Comparison of ENCODE assay signal across 8 mouse cellular contexts in the genomic region with DNA sequence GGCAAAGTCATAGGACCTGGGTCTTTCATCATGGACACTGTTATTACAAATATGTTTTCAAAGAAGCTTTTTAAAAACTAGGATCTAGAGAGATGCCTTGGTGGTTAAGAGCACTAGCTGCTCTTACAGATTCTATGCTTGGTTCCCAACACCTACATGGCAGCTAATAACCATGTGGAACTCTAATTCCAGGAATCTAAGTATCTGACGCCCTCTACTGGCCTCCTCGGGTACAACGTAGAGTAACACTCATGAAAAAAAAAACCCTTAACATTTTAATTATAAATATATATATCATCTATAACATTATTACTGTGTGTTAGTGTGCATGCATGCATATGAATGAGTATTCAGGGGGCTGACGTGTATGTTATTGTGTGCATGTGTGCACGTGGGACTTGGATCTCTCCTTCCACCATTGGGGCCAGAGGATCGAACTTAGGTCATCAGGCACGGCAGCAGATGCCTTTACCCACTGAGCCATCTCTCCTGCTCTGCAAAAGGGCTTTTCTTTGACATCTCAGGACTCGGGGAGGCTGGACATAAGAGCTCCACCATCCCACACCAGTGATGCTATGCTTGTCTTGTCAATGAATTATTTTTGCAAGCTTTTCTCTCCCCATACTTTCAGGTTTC. TPM values are rescaled to one million over a fixed set of nuclear protein-coding genes. Genes with fewer than 3 reads are reported as not detected.
DNase-seq lines count a peak whose midpoint lies in the region; ATAC-seq and TF ChIP-seq lines count a peak whose summit lies in the region.

No protein-coding gene starts in this region.

- H3K9me3 ChIP-seq in neural tube, embryonic 11.5 days (ENCODE audit: control insufficient read depth, low read length): no peaks in the 10 kb centered on the region
- H3K9me3 ChIP-seq in neural tube, embryonic 15.5 days (replicated peaks): no peaks in the 10 kb centered on the region

- 34% methylated on average over 8 of the region's 8 CpGs for WGBS in neural tube, embryonic 11.5 days
- whole genome bisulfite sequencing in neural tube, embryonic 15.5 days: 36% methylated on average over 8 of the region's 8 CpGs

- H3K4me1 ChIP-seq in neural tube, embryonic 11.5 days (ENCODE audit: control insufficient read depth, insufficient read depth, low read length): peaks cover 10% of the 10 kb centered on the region
- peaks cover 28% of the 10 kb centered on the region for H3K4me1 ChIP-seq in neural tube, embryonic 15.5 days
- peaks cover 4% of the 10 kb centered on the region; the same call in 1 of the 2 replicates for H3K4me1 ChIP-seq in cortical plate, adult 2 months (ENCODE audit: control insufficient read depth, insufficient read depth, low read length)

- no peaks in the 10 kb centered on the region for H3K27me3 ChIP-seq in neural tube, embryonic 11.5 days (ENCODE audit: control insufficient read depth, insufficient read depth, low read length)
- no peaks in the 10 kb centered on the region for H3K27me3 ChIP-seq in neural tube, embryonic 15.5 days (replicated peaks)

- H3K36me3 ChIP-seq in neural tube, embryonic 11.5 days (ENCODE audit: control insufficient read depth, insufficient read depth, low read length): no peaks in the 10 kb centered on the region
- no peaks in the 10 kb centered on the region for H3K36me3 ChIP-seq in neural tube, embryonic 15.5 days

- no peak for ATAC-seq in neural tube, embryonic 11.5 days (ENCODE audit: insufficient read depth, low FRiP score, low TSS enrichment)
- ATAC-seq in neural tube, embryonic 15.5 days (ENCODE audit: low FRiP score): no peak
- ATAC-seq in granulocyte monocyte progenitor cell, adult 5-6 weeks (replicated peaks; ENCODE audit: poor library complexity, severe bottlenecking): no peak

- no peak overlapping the region for H3K9ac ChIP-seq in neural tube, embryonic 11.5 days (ENCODE audit: low read length)
- no peak overlapping the region for H3K9ac ChIP-seq in neural tube, embryonic 15.5 days (replicated peaks)

- H3K27ac ChIP-seq in neural tube, embryonic 11.5 days (ENCODE audit: low read depth, low read length): no peak overlapping the region
- no peak overlapping the region for H3K27ac ChIP-seq in neural tube, embryonic 15.5 days (replicated peaks)
- H3K27ac ChIP-seq in cortical plate, adult 2 months (ENCODE audit: insufficient read depth, low read length): no peak overlapping the region

- TF ChIP-seq POLR2A in cortical plate, adult 2 months (IDR thresholded peaks at IDR 0.05; ENCODE audit: extremely low read depth, insufficient read depth, low read length): no peak

- no peak overlapping the region for H3K4me2 ChIP-seq in neural tube, embryonic 11.5 days (ENCODE audit: low read depth)
- no peak overlapping the region for H3K4me2 ChIP-seq in neural tube, embryonic 15.5 days

- peak; percentile 74 for DNase-seq in embryo, embryonic 10 days (ENCODE audit: low spot score)
- DNase-seq in embryo, embryonic 9.5 days (ENCODE audit: extremely low spot score): no peak
- peak; percentile 54 for DNase-seq in neural tube, embryonic 11.5 days (ENCODE audit: low spot score)
- peak; percentile 53 for DNase-seq in lung, postnatal 10 days
- no peak for DNase-seq in layer of hippocampus, adult 9-10 months (ENCODE audit: low spot score)

- no peak overlapping the region for H3K4me3 ChIP-seq in neural tube, embryonic 11.5 days (ENCODE audit: low read depth, low read length)
- no peak overlapping the region for H3K4me3 ChIP-seq in neural tube, embryonic 15.5 days (replicated peaks)
- H3K4me3 ChIP-seq in cortical plate, adult 2 months (ENCODE audit: insufficient read depth, low read length): no peak overlapping the region

- peak; percentile 6; the same call in 1 of the 2 replicates for TF ChIP-seq CTCF in cortical plate, adult 2 months (IDR thresholded peaks at IDR 0.05; ENCODE audit: extremely low read depth, insufficient read depth, low read length)

RNA-seq across cellular contexts. Expression of a gene that starts 2.2 kb away (rescaled TPM):
- 32.3 and 32.6 TPM in 2 replicates for polyA plus RNA-seq in neural tube, embryonic 11.5 days (2014; fragmentation: Nextera tagmentation; extraction: Ambion mirVana)
- polyA plus RNA-seq in neural tube, embryonic 15.5 days (2015; fragmentation: Nextera tagmentation; extraction: Ambion mirVana): 84.9 and 87.1 TPM in 2 replicates
- polyA plus RNA-seq in cortical plate, adult 2 months (2012; rRNA removed): 64.7 and 65.3 TPM in 2 replicates
- total RNA-seq in granulocyte monocyte progenitor cell, adult 5-6 weeks (2014; fragmentation: Nextera tagmentation): 47.8 and 48.4 TPM in 2 replicates
- total RNA-seq in granulocyte monocyte progenitor cell, adult 5-6 weeks (2017): 44.1 and 45.2 TPM in 2 replicates

RNA-seq across cellular contexts. Expression of a gene that starts 3.4 kb away (rescaled TPM):
- polyA plus RNA-seq in neural tube, embryonic 11.5 days (2014; fragmentation: Nextera tagmentation; extraction: Ambion mirVana): 0.88 and 1.4 TPM in 2 replicates
- 3.4 and 4.2 TPM in 2 replicates for polyA plus RNA-seq in neural tube, embryonic 15.5 days (2015; fragmentation: Nextera tagmentation; extraction: Ambion mirVana)
- 0.86 and 1.4 TPM in 2 replicates for polyA plus RNA-seq in cortical plate, adult 2 months (2012; rRNA removed)
- total RNA-seq in granulocyte monocyte progenitor cell, adult 5-6 weeks (2014; fragmentation: Nextera tagmentation): not detected in 2 replicates
- not detected in 2 replicates for total RNA-seq in granulocyte monocyte progenitor cell, adult 5-6 weeks (2017)

RNA-seq across cellular contexts. Expression of a gene that starts 54.7 kb away (rescaled TPM):
- 3.9 and 16.9 TPM in 2 replicates for polyA plus RNA-seq in neural tube, embryonic 11.5 days (2014; fragmentation: Nextera tagmentation; extraction: Ambion mirVana)
- 1.4 and 10.6 TPM in 2 replicates for polyA plus RNA-seq in neural tube, embryonic 15.5 days (2015; fragmentation: Nextera tagmentation; extraction: Ambion mirVana)
- not detected in 2 replicates for polyA plus RNA-seq in cortical plate, adult 2 months (2012; rRNA removed)
- total RNA-seq in granulocyte monocyte progenitor cell, adult 5-6 weeks (2014; fragmentation: Nextera tagmentation): not detected in 2 replicates
- total RNA-seq in granulocyte monocyte progenitor cell, adult 5-6 weeks (2017): not detected in 2 replicates

Comparison
In these comparisons a context has a peak if more than half of its experiments do, and no peak if none do; other contexts are left out.
1. DNase-seq: peak in embryo, embryonic 10 days (single experiment), neural tube, embryonic 11.5 days (single experiment) and lung, postnatal 10 days (single experiment); none in embryo, embryonic 9.5 days (single experiment) and layer of hippocampus, adult 9-10 months (single experiment).